Mouse (Mus musculus): Measurements from ENCODE around the gene Gm20547. TPM values are rescaled to one million over a fixed set of nuclear protein-coding genes. Genes with fewer than 3 reads are reported as not detected.

Gm20547 gene
- polyA plus RNA-seq, 1 experiment from 2014 or later: 0.18 TPM

DNA sequence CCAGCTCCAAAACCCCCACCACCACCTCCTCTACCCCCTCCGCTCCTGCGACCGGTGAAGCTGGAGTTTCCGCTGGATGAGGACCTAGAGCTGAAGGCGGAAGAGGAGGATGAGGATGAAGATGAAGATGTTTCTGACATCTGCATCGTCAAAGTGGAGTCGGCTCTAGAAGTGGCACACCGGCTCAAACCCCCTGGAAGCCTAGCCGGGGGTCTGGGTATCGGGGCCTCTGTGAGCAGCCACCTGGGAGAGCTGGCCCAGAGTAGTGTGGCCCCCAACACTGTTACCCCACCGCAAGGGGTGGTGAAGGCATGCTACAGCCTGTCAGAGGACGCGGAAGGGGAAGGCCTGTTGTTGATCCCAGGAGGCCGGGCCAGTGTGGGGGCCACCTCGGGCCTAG lies 13.9 kb upstream of the Gm20547 start:
- Histone ChIP-seq H3K27ac (peak overlapping the region; percentile 94), H3K36me3 (peaks cover 15% of the 10 kb centered on the region), H3K9me3 (no peaks in the 10 kb centered on the region), H3K9ac (replicated peaks) (peak overlapping the region; percentile 92), H3K4me2 (peak overlapping the region; percentile 87), H3K27me3 (no peaks in the 10 kb centered on the region), H3K4me1 (replicated peaks) (peaks cover 47% of the 10 kb centered on the region), H3K4me3 (replicated peaks) (peak overlapping the region; percentile 88)
- no peak for ATAC-seq (ENCODE audit: insufficient number of reproducible peaks, insufficient read depth, low FRiP score, low TSS enrichment, low read depth)
- WGBS: 95% methylated on average over 15 of the region's 15 CpGs

GRCm38 (mm10) chr17:34894801-34895530 lies 13.1 kb upstream of the Gm20547 start:
- Histone ChIP-seq H3K36me3 (peaks cover 15% of the 10 kb centered on the region), H3K9me3 (no peaks in the 10 kb centered on the region), H3K9ac (replicated peaks) (peak overlapping the region; percentile 92), H3K4me2 (peak overlapping the region; percentile 87), H3K27ac (peak overlapping the region; percentile 94), H3K27me3 (no peaks in the 10 kb centered on the region), H3K4me3 (replicated peaks) (peak overlapping the region; percentile 88), H3K4me1 (replicated peaks) (peaks cover 39% of the 10 kb centered on the region)
- peak; percentile 7; the same call in 1 of the 2 replicates for ATAC-seq (ENCODE audit: insufficient number of reproducible peaks, insufficient read depth, low FRiP score, low TSS enrichment, low read depth)
- 8% methylated on average over 49 of the region's 51 CpGs for WGBS

DNA sequence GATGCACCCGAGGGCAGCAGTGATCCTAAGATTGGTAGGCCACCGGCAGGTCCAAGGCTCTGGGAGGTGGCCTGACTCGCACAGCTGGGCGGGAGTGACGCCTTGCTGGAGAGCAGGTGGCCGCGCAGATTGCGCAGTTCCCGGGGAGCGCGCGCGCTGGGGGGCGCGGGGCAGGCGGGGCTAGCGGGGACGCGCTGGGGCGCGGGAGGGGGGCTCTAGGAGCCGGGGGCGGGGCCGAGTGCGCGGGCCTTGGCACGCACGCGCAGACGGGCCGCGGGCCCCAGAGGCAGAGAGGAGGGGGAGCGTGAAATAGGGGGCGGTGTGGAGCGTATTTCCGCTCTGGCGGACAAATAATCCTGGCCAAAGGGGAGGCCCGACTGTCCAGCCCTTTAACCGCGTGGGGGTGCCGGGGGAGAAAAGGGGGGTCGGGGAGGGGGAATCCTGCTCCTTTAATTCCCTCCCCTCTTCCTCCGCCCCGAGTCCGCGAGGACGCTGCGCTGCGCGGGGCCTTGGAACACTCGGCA lies 12.3 kb upstream of the Gm20547 start:
- Histone ChIP-seq H3K9ac (replicated peaks) (peak overlapping the region; percentile 92), H3K36me3 (peaks cover 15% of the 10 kb centered on the region), H3K9me3 (no peaks in the 10 kb centered on the region), H3K27ac (peak overlapping the region; percentile 94), H3K27me3 (no peaks in the 10 kb centered on the region), H3K4me3 (replicated peaks) (peak overlapping the region; percentile 88), H3K4me1 (replicated peaks) (peaks cover 34% of the 10 kb centered on the region), H3K4me2 (peak overlapping the region; percentile 87)
- ATAC-seq (ENCODE audit: insufficient number of reproducible peaks, insufficient read depth, low FRiP score, low TSS enrichment, low read depth): peak; percentile 78
- WGBS: under 1% methylated on average over 35 of the region's 51 CpGs

DNA sequence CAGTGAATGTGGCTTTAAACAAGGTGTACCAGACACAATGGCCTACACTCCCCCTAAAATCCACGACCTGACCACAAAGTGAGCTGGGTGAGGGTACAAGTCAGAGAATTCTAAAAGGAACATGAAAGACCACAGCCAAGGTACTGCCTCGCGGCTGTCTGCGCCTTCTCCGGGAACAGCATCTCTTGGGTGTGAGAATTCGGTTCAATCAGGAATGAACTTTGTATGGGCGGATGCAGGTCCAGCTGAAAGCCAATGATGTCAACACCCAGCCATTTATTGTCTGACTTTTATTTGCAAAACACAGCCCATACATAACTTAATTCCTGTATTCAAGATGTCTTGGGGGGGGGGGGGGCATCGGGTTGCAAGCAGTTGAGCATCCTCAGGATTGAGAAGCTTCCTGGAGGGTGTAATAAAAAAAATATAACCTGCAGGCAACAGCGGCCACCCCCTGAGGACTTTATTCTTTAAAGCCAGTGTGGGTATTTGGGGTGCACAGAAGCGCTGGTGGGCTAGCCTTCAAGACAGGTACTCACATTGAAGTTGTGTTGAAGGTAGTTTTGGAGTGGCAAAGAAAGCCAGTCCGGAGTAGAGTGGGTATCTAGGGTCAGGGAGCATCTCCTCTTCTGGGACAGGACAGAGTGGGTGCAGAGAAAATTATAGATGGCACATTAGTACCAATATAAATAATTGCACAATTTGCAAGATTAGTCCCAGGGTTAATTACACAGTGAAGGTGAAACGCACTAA lies 11.4 kb upstream of the Gm20547 start:
- no peak for ATAC-seq (ENCODE audit: insufficient number of reproducible peaks, insufficient read depth, low FRiP score, low TSS enrichment, low read depth)
- Histone ChIP-seq H3K9me3 (no peaks in the 10 kb centered on the region), H3K27ac (peak overlapping the region; percentile 69; the same call in 1 of the 2 replicates), H3K27me3 (no peaks in the 10 kb centered on the region), H3K4me3 (replicated peaks) (no peak overlapping the region), H3K9ac (replicated peaks) (no peak overlapping the region), H3K36me3 (peaks cover 15% of the 10 kb centered on the region), H3K4me2 (peak overlapping the region; percentile 87), H3K4me1 (replicated peaks) (peaks cover 34% of the 10 kb centered on the region)
- WGBS: 71% methylated on average over 12 of the region's 12 CpGs

GRCm38 (mm10) chr17:34891377-34891776 lies 9.5 kb upstream of the Gm20547 start:
- Histone ChIP-seq H3K9ac (replicated peaks) (no peak overlapping the region), H3K4me1 (replicated peaks) (peaks cover 21% of the 10 kb centered on the region), H3K36me3 (peaks cover 9% of the 10 kb centered on the region), H3K4me2 (no peak overlapping the region), H3K27me3 (no peaks in the 10 kb centered on the region), H3K4me3 (replicated peaks) (no peak overlapping the region), H3K27ac (no peak overlapping the region), H3K9me3 (no peaks in the 10 kb centered on the region)
- 91% methylated on average over 2 of the region's 2 CpGs for WGBS
- ATAC-seq (ENCODE audit: insufficient number of reproducible peaks, insufficient read depth, low FRiP score, low TSS enrichment, low read depth): no peak

DNA sequence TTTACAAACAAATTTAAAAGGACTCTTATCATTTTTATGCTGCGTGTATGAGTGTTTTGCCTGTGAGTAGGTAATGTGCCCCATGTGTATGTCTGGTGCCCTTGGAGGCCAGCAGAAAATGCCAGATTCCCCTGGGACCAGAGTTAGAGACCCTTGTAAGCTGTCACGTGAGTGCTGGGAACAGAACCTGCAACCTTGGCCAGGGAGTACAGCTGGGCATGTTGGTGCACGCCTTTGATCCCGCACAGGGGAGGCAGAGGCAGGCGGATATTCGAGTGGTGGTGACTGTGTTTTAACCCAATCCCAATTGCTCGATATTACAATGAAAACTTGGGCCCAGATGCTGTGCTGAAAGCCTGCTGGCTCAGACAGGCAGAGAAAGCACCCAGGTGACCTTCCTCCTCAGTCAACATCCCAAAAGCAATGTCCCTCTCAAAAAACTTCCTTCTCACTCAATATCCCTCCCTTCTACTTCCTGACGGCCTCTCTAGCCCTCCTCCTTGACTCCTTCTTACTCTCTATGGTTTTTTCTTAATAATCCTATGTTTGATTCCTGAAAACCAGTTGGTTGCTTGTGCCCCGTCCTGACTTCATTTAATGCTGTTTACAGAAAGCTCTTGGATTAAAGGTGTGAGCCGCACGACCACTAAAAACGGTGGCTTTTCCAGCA lies 8.4 kb upstream of the Gm20547 start:
- Histone ChIP-seq H3K36me3 (no peaks in the 10 kb centered on the region), H3K4me1 (replicated peaks) (peaks cover 9% of the 10 kb centered on the region), H3K4me2 (no peak overlapping the region), H3K27ac (no peak overlapping the region), H3K9ac (replicated peaks) (no peak overlapping the region), H3K4me3 (replicated peaks) (no peak overlapping the region), H3K27me3 (no peaks in the 10 kb centered on the region), H3K9me3 (no peaks in the 10 kb centered on the region)
- ATAC-seq (ENCODE audit: insufficient number of reproducible peaks, insufficient read depth, low FRiP score, low TSS enrichment, low read depth): no peak
- 86% methylated on average over 12 of the region's 12 CpGs for WGBS

- Histone ChIP-seq H3K27me3 (peaks cover 4% of the 10 kb centered on the region; the same call in 1 of the 2 replicates), H3K4me2 (no peak overlapping the region), H3K36me3 (no peaks in the 10 kb centered on the region), H3K9ac (replicated peaks) (no peak overlapping the region), H3K27ac (no peak overlapping the region), H3K4me1 (replicated peaks) (peaks cover 7% of the 10 kb centered on the region; the same call in 1 of the 2 replicates), H3K4me3 (replicated peaks) (no peak overlapping the region), H3K9me3 (no peaks in the 10 kb centered on the region)
- 88% methylated on average over 5 of the region's 5 CpGs for WGBS
- ATAC-seq (ENCODE audit: insufficient number of reproducible peaks, insufficient read depth, low FRiP score, low TSS enrichment, low read depth): no peak
These were observed 6.1 kb upstream of the Gm20547 start for GRCm38 (mm10) chr17:34887942-34888341.

DNA sequence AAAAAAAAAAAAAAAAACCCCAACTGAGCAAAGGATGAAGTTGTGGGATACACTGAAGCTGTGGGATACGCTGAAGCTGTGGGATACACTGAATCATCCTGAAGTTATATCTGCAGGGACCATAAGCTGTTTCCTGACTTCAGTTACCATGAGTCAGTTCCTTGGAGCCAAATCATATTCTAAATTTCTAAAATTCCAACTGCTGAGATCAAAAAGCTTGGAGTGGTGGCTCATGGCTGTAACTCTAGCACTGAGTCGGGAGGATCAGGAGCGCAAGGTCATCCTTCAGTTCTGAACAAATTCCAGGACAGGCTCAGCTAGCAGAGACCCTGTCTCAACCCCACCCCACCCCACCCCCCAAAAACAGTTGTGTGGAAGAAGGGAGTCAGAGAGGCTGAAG lies 3.8 kb upstream of the Gm20547 start:
- 0 out of 2 replicates have a peak, but pooled peaks cover 6% of the 10 kb centered on the region for H3K4me1 ChIP-seq (replicated peaks)
- ATAC-seq (ENCODE audit: insufficient number of reproducible peaks, insufficient read depth, low FRiP score, low TSS enrichment, low read depth): no peak
- H3K36me3 ChIP-seq: no peaks in the 10 kb centered on the region
- no peak overlapping the region for H3K27ac ChIP-seq
- no peak overlapping the region for H3K9ac ChIP-seq (replicated peaks)
- no peak overlapping the region for H3K4me2 ChIP-seq
- WGBS: 83% methylated on average over 3 of the region's 3 CpGs
- H3K9me3 ChIP-seq: no peaks in the 10 kb centered on the region
- H3K4me3 ChIP-seq (replicated peaks): no peak overlapping the region
- peaks cover 20% of the 10 kb centered on the region for H3K27me3 ChIP-seq

- no peak overlapping the region for H3K4me3 ChIP-seq (replicated peaks)
- 90% methylated on average over 6 of the region's 6 CpGs for WGBS
- H3K36me3 ChIP-seq: no peaks in the 10 kb centered on the region
- H3K27ac ChIP-seq: no peak overlapping the region
- H3K9me3 ChIP-seq: no peaks in the 10 kb centered on the region
- ATAC-seq (ENCODE audit: insufficient number of reproducible peaks, insufficient read depth, low FRiP score, low TSS enrichment, low read depth): no peak
- H3K4me1 ChIP-seq (replicated peaks): 0 out of 2 replicates have a peak, but pooled peaks cover 6% of the 10 kb centered on the region
- H3K9ac ChIP-seq (replicated peaks): no peak overlapping the region
- H3K27me3 ChIP-seq: peaks cover 20% of the 10 kb centered on the region
- H3K4me2 ChIP-seq: no peak overlapping the region
These were observed 2.9 kb upstream of the Gm20547 start for GRCm38 (mm10) chr17:34884704-34885103.

DNA sequence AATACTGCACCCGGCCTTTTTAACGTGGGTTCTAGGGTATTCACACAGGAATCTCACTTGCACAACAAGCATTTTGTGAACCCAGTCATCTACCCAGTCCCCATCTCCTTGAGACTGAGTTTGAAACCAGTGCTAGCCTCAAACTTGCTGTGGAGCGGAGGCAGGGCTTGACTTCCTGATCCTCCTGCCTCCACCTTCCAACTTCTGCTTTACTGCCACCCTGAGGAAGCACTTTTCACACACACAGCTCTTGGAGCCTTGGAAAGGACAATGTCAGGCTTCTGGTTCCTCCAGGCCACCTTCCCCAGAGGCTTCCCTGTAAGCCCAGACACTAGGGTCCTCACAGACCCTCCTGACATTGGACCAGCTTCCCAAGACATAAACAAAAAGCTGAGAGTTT lies 1.5 kb upstream of the Gm20547 start:
- no peak overlapping the region for H3K4me2 ChIP-seq
- H3K27me3 ChIP-seq: peaks cover 20% of the 10 kb centered on the region
- H3K36me3 ChIP-seq: no peaks in the 10 kb centered on the region
- ATAC-seq (ENCODE audit: insufficient number of reproducible peaks, insufficient read depth, low FRiP score, low TSS enrichment, low read depth): no peak
- H3K9ac ChIP-seq (replicated peaks): no peak overlapping the region
- H3K9me3 ChIP-seq: no peaks in the 10 kb centered on the region
- no peak overlapping the region for H3K27ac ChIP-seq
- H3K4me3 ChIP-seq (replicated peaks): no peak overlapping the region
- peaks cover 8% of the 10 kb centered on the region; the same call in 1 of the 2 replicates for H3K4me1 ChIP-seq (replicated peaks)
- WGBS: 53% methylated on average over 3 of the region's 3 CpGs

GRCm38 (mm10) chr17:34881166-34881565 lies 676 bp downstream of the Gm20547 start:
- no peak overlapping the region for H3K4me2 ChIP-seq

More at GRCm38 (mm10) chr17:34881166-34881565, 676 bp downstream of the Gm20547 start:
- H3K4me3 ChIP-seq (replicated peaks): no peak overlapping the region
- H3K9me3 ChIP-seq: no peaks in the 10 kb centered on the region
- no peaks in the 10 kb centered on the region for H3K36me3 ChIP-seq
- no peak overlapping the region for H3K27ac ChIP-seq
- no peak for ATAC-seq (ENCODE audit: insufficient number of reproducible peaks, insufficient read depth, low FRiP score, low TSS enrichment, low read depth)
- H3K4me1 ChIP-seq (replicated peaks): peaks cover 8% of the 10 kb centered on the region; the same call in 1 of the 2 replicates
- no peak overlapping the region for H3K9ac ChIP-seq (replicated peaks)
- H3K27me3 ChIP-seq: peaks cover 20% of the 10 kb centered on the region
